Mouse (Mus musculus) telencephalon, adult 2 months (tissue): ENCODE results near the gene Ccni.

ENCODE experiments used
- DNase-seq: peaks from one replicate; pipeline ENCODE4 v3.0.0-alpha.2; 2011; ENCODE audit warnings: low read depth, low spot score

The Ccni gene

GRCm38 (mm10) chr5:93206109-93207005 is at the start of gene Ccni, which contains the start of gene 2010109A12Rik:
Ccni (minus strand) TSS chr5:93206495.
2010109A12Rik (plus strand) TSS chr5:93206518.
- peak; percentile 96 for DNase-seq

DNA sequence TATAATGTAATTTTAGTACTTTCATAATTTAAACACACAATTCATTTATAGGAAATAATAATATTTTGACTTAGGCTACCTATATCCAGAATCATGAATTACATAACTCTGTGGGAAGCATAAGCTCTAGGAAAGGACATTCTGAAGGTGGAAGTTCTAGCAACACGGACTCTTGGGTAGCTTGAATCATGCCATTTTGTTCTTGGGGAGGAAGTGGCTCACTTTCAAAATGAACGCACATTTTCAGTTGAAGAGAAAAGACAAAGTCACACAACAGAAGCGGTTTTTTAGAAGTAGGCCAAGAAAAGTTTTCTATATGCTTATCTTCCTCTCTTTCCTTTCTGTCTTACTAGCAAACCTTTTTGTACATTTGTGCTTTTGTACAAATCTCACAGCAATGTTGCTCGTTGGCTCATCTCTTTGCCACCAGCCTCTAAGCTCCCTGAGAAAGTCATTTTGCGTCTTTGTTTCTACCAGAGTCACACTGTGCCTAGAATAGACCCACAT is 49.5 kb upstream of the Ccni start:
- DNase-seq = no peak

DNA sequence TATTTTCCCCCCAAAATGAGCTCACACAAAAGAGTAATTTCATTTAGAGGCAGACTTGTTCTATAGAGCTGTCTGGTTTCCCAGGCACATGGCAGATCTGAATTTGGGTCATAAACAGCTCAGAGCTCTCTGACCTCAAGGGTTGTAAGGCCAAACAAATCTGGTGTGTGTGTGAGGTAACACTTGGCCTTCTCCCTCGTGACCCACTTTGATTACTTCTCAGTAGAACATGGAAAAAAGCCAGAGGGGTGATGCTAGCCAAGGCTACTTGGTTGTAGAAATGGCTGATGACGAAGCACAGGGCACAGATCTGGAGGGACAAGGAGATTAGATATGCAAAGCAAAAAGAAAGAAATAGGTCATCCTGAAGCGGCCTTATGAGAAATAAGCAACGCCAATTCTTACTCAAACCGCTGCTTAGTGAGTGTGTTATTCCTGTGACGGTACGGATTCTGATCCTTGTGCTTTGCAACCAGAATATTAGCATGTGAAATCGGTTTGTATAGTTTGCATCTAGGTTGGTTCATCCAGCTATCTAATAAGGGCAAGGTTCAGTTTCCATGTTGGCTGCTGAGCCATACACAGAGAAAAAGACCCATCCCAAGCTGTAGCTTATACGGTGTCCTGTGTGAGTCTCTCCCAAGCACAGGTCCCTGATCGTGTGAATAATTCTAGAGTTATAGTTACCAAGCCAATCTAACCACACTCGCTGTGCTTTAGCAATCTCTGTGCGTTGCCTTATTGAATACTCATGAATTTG is 44.9 kb upstream of the Ccni start:
- DNase-seq = no peak

DNA sequence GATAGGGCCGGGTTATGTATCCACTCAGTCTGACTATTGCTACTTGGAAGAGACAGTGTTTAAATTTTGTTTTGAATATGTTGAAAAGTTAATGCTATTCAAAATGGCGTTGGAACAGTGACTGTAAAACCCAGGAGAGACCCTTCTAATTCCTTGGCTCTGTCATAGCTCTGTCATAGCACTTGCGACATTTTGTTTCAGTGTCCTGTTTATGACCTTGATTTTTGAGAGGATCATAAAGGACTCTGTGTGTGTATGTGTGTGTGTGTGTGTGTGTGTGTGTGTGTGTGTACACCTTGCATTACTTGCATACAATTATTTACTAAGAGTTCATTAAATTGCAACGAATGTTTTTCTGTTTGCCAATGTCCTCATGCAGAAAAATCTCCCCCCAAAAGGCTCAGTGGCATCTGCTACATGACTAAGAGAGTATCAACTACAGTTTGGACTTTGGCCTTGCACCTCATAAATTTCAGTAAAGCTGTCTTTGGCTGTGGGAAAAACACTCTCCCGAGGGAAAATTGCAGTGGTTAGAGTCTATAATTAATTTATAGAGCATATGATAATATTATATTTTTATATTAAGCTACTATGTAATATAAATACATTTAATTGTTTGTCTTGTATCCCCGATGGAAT is 43.8 kb upstream of the Ccni start:
- no peak for DNase-seq

GRCm38 (mm10) chr5:93245280-93245679 is 39.0 kb upstream of the Ccni start:
- DNase-seq = no peak

- no peak for DNase-seq
Measured at GRCm38 (mm10) chr5:93239590-93240544, 33.6 kb upstream of the Ccni start.

GRCm38 (mm10) chr5:93236541-93236940 is 30.2 kb upstream of the Ccni start:
- no peak for DNase-seq

GRCm38 (mm10) chr5:93235888-93236287 is 29.6 kb upstream of the Ccni start:
- peak; percentile 8 for DNase-seq

- no peak for DNase-seq
Measured at GRCm38 (mm10) chr5:93234605-93235004, 28.3 kb upstream of the Ccni start.

GRCm38 (mm10) chr5:93234130-93234529 is 27.8 kb upstream of the Ccni start:
- no peak for DNase-seq

DNA sequence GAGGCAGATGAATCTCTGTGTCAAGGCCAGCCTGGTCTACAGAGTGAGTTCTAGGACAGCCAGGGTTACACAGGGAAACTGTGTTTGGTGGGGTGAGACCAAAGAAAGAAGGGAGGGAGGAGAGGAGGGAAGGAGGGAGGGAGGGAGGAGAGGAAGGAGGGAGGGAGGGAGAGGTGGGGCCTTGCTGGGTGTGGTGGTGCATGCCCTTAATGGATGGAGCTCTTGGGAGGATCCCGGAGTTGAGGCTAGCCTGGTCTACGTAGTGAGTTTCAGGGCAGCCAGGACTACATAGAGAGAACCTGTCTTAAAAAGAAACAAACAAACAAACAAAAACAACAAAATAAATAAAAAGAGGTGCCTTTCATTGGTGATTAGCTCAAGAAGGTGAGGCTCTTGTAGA is 26.5 kb upstream of the Ccni start:
- no peak for DNase-seq

- no peak for DNase-seq
Measured at GRCm38 (mm10) chr5:93231721-93232120, 25.4 kb upstream of the Ccni start.

DNA sequence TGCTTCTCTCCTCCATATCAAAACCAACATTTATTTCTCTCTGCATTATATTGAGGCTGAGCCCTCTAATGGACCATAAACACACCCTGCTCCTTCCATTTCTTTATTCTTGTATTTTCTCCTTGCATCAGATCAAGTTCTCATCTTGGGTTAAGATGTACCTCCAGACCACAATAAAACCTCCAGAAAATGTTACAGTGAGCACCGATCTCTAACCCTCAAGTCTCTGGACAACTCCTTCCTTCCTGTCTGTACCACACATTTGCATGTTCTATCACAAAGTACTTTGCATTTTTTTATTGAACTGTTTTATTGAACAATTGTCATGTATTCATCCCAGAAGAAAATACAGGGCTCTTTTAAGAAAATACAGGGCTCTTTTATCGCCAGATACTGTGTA is 23.2 kb upstream of the Ccni start:
- DNase-seq = no peak

DNA sequence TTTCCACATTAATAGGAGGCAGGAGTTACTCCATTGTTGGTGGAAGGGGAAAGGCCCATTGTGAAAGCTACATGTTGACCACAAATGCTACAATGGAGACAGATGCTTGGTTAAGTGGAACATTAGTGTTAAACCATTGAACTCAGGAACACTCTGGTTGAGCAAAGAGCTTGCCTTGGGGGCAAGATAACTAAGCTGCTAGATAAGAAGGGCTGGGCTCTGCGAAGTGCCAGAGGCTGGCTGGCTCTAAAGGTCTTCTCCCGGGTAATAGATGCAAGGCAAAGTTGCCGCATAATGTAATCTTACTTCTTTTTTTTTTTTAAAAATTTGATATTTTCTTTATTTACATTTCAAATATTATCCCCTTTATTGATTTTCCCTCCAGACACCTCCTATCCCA is 20.9 kb upstream of the Ccni start:
- DNase-seq = no peak

GRCm38 (mm10) chr5:93224549-93224948 is 18.3 kb upstream of the Ccni start:
- DNase-seq = no peak

DNA sequence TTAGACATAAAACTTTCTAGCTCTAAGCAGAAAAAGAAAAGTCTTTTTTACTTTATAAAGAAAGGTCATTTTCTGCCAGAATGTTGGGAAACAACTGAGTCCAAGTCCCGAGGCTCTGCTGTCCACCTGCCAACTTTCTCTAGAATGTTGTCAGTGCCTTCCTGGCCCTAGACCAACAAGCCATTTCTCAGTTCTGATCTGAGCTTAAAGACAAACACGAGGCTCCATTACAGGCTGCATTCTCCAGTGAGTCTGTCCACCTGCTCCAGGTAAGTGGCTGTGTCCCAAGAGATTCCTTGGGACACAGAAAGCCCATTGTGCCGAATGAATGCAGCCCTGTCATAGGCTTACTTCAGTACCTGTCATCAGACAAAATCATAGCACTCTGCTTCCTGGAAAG is 15.4 kb upstream of the Ccni start:
- no peak for DNase-seq

GRCm38 (mm10) chr5:93218375-93218774 is 12.1 kb upstream of the Ccni start:
- no peak for DNase-seq

DNA sequence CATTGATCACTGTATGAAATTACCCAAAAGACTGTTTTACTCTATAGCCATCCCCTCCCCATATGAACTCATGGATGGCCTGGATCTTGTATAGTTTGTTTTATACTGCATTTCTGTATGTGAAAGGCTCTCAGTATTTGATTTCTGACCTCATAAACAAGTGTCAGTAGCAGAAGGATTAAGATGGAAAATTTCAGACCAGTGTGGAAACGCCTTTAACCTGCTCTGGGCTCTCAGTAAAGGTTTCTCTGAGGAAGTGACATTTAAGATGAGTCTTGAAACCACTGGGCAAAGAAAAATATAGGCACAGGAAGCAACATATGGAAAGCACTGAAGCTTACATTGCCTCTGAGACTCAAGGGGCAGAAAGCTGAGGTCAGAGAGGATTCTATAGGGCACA is 1.3 kb upstream of the Ccni start:
- no peak for DNase-seq

DNA sequence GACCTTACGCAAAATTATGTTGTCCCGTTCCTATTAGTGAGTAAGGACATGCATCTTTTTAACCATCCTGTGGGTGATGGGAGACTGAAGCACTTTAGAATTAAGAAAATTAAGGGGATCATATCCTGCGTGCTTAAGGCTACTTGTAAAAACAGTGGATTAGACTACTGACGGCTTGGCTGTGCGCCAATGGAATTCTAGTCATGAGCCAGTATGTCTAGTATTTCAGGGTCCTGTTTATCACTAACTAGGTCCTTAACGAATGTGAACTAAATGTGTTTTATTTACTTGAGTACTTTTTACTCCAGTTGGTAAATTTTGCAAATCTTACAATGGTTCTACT is 682 bp upstream of the Ccni start:
- no peak for DNase-seq

DNA sequence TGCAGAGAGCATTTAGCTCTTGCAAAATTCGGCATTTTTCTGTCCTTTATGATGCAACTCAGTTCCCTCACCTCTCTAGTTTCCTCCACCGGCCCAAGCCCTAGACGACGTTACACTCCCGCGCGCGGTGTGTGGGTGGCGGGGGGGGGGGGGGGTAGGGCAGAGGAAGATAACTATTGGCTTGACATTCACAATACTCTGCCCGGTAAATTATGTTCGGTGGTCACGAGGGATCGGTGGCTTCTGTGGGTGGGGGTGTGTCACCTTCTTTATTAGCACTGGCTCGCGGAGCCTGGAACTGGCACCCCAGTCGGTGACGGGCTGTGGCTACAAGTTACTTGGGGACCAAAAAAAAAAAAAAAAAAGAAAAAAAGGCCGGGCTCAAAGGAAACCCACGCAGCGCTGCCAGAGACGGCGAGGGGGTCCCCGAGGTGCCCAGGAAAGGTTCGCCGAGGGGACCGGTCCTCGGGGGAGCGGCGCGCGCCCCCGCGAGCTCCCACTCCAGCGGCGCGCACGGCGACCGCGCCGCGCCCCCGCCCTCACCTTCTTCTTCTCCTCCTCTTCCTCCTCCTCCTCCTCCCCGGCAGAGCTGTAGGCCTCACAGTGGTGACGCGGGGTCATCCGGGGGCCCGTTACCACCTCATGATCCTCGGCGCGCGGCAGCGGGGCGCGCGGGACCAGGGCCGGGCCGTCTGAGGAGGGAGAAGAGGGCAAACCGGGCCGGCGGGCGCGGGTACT is 755 bp downstream of the Ccni start:
- DNase-seq = no peak
